Mouse (Mus musculus) thymus, adult 2 months (tissue): ENCODE results near the gene Smndc1. TPM values are rescaled to one million over a fixed set of nuclear protein-coding genes. Genes with fewer than 3 reads are reported as not detected.
"Not testable (repeated sequence)": the region's sequence is repeated elsewhere in the genome, so short reads cannot be mapped to it uniquely, and the experiment has no call there.

Experiments
- DNase-seq: peaks from one replicate; pipeline ENCODE4 v3.0.0; 2021
- H3K27ac ChIP-seq: fragments of 200-500 bp; 2 replicates; pipeline ENCODE4 v1.5.1; 2012; ENCODE audit warnings: low read length, control low read depth; ENCODE audit not compliant: control insufficient read depth, insufficient read depth
- H3K27me3 ChIP-seq: fragments of 200-500 bp; 2 replicates; pipeline ENCODE4 v1.6.1; 2012; ENCODE audit warnings: mild to moderate bottlenecking, low read length, moderate library complexity, mixed read lengths; ENCODE audit not compliant: control insufficient read depth, insufficient read depth
- H3K36me3 ChIP-seq: fragments of 200-500 bp; 2 replicates; pipeline ENCODE4 v1.6.1; 2012; ENCODE audit warnings: mild to moderate bottlenecking, low read length, moderate library complexity; ENCODE audit not compliant: control insufficient read depth, insufficient read depth
- H3K4me1 ChIP-seq: fragments of 200-500 bp; replicated peaks from 2 replicates; pipeline ENCODE4 v1.6.1; 2012; ENCODE audit warnings: low read length; ENCODE audit not compliant: control insufficient read depth, insufficient read depth
- H3K4me3 ChIP-seq: fragments of 200-500 bp; 2 replicates; pipeline ENCODE4 v1.5.1; 2012; ENCODE audit warnings: mild to moderate bottlenecking, low read length, control low read depth, moderate library complexity; ENCODE audit not compliant: control insufficient read depth, insufficient read depth
- CTCF ChIP-seq: fragments of 200-500 bp; IDR thresholded peaks from 2 replicates; pipeline ENCODE4 v1.5.1; 2012; ENCODE audit warnings: mild to moderate bottlenecking, control low read depth, low read length, moderate library complexity, borderline replicate concordance; ENCODE audit not compliant: control insufficient read depth, poor library complexity, insufficient read depth; ENCODE audit errors: extremely low read depth
- POLR2A ChIP-seq: fragments of 200-500 bp; IDR thresholded peaks from 2 replicates; pipeline ENCODE4 v1.6.1; 2012; ENCODE audit warnings: mild to moderate bottlenecking, low read length, control low read depth, moderate library complexity; ENCODE audit not compliant: control insufficient read depth, poor library complexity, insufficient read depth; ENCODE audit errors: extremely low read depth
- WGBS: fragments of 180-500 bp; shearing (Covaris S2); methylation state at CpG from one replicate; pipeline ENCODE4 v1.1.7; 2018; 5-methylcytosine and 5-hydroxymethylcytosine counted together
- polyA plus RNA-seq: library from polyadenylated mRNA; depleted of rRNA; stranded (reverse); fragments of >200 nt; gene quantifications from 2 replicates; pipeline ENCODE4 v1.2.3, GENCODE M21; 2012

Gene Smndc1
- polyA plus RNA-seq, 1 experiment, result 6.8 TPM

DNA sequence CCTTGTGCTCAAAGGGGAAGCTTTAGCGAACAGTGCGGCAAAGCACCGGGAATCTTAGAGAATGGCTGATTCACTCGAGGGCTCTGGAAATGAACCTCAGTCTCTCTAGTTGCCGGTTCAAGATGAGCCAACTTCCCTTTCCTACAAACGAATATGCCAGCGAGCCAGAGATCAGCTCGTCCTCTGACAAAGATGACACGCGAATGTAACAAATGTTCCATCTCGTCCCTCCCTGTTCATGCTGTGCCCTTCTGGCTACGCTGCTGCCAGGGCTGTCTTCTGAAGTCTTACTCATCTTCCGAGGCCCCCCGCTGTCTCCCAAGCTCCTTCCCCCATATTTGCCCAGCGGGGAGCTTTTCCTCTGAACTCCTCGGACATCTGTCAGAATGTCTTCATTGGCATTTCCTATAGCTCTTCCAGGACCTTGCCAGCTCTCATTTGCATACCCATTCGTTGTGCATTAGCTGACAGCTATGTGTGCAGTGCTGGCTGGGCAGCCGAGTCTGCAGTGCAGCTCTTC, 14.5 kb upstream of the Smndc1 start:
- WGBS, result 89% methylated on average over 18 of the region's 18 CpGs

DNA sequence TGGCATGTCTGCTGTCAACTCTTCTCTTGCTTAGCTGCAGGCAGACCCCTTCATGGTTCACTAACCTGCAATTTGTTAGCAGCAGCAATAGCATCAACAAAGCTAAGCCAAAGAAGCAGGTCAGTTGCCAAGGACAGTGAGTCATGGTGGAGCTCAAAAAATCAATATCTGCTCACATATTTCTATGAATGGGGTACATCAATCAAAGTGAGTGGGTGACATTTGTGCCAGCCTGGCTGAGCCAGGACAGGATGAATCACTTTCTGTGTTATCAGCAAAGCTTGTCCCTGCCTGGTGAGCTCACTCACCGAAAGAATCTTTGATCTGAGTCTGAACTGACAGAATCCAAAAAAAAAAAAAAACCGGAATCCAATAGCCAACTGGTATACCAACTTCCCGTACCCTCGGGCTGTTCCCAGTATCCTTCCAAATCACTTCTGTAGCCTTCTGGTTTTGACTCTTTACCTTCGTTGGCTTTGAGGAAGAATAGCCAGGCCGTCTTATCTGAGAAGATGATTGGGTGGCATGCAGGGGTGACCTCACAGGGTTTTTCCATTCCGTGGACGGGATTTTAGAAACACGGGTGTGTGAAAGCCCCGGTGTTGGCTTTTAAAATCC, 13.9 kb upstream of the Smndc1 start:
- Histone ChIP-seq H3K27me3 (no peaks in the 10 kb centered on the region), H3K36me3 (no peaks in the 10 kb centered on the region), H3K4me1 (no peaks in the 10 kb centered on the region), H3K27ac (no peak overlapping the region), H3K4me3 (no peak overlapping the region)
- WGBS, result 94% methylated on average over 10 of the region's 10 CpGs
- no peak for TF ChIP-seq CTCF
- no peak for TF ChIP-seq POLR2A
- DNase-seq, result no peak

More for the DNA sequence above, 14.5 kb upstream of the Smndc1 start:
- Histone ChIP-seq H3K36me3 (no peaks in the 10 kb centered on the region), H3K4me1 (no peaks in the 10 kb centered on the region), H3K27ac (no peak overlapping the region), H3K27me3 (no peaks in the 10 kb centered on the region), H3K4me3 (no peak overlapping the region)
- TF ChIP-seq POLR2A, result no peak
- TF ChIP-seq CTCF, result no peak
- DNase-seq, result no peak

DNA sequence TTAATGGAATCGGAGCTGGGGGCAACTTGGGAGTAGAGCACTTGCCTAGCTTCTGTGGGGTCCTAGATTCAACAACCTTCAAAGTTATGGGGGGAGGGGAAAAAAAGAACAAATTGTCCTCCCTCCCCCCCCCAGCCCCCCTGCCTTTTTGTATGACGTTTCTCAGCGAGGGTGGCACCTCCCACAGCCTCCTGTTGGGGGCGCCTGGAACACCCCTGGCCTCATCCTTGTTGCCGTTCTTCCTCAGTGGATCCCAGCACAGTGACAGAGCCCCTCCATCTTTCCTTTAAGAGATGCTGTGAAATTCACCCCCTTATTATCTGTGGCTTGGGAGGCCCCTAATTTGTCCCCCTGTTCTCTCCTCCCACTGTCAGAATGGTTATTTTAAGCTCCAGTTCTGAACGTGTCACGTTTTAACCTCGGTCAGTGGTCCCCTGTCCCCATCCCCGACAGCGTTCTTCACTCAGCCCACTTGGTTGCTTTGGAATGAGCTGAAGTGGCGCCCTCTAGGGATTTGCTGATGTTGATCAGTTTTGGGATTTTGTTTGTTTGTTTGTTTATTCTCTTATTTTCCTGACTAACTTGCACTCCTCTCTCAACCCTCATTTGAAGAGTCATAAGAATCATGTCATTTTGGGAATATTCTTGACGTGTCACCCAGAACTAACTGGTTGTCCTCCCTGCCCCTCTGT, 12.5 kb upstream of the Smndc1 start:
- 78% methylated on average over 12 of the region's 12 CpGs for WGBS
- no peaks in the 10 kb centered on the region for H3K36me3 ChIP-seq

DNA sequence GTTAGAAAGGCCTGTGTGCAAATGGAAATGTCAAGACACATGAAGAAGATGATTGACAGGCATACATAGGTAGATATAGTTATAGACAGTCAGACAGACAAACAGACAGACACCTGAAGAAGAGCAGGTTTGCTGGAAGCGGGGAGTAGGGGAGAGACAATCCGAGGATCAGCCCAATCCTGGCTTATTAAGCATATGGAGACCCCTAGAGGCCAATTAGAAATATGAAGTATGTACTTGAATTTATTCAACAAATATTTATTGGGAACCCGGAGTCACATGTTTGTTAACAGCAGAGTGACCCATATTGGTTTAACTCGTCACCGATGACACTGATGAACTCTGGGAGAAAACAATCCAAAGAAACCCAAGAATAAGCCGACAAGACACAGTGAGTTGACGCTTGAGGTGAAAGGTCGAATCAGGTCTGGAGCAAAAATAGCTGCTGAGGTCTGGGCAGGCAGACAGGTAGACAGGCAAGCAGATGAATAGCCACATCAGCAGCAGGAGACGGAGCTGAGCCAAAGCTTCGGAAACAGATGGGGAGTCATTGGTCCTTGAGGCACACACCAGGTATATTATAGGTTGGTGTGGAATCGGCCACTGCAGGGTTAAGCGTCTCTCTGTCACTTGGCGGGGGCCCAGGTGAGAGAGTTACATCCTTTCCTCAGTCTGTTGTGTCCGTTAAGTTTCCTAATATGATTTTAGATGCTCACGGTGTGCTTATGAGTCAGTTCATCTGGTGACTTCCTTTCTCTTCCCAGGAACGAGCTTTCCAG, 10.1 kb upstream of the Smndc1 start:
- Histone ChIP-seq H3K4me3 (no peak overlapping the region), H3K4me1 (no peaks in the 10 kb centered on the region), H3K36me3 (no peaks in the 10 kb centered on the region), H3K27ac (no peak overlapping the region), H3K27me3 (no peaks in the 10 kb centered on the region)
- DNase-seq, result no peak
- TF ChIP-seq CTCF, result no peak
- TF ChIP-seq POLR2A, result no peak
- WGBS, result 89% methylated on average over 16 of the region's 16 CpGs

More for the DNA sequence above, 12.5 kb upstream of the Smndc1 start:
- H3K4me1 ChIP-seq, result no peaks in the 10 kb centered on the region
- H3K27ac ChIP-seq, result no peak overlapping the region
- no peaks in the 10 kb centered on the region for H3K27me3 ChIP-seq
- H3K4me3 ChIP-seq, result no peak overlapping the region
- DNase-seq, result no peak
- TF ChIP-seq CTCF, result no peak
- no peak for TF ChIP-seq POLR2A

DNA sequence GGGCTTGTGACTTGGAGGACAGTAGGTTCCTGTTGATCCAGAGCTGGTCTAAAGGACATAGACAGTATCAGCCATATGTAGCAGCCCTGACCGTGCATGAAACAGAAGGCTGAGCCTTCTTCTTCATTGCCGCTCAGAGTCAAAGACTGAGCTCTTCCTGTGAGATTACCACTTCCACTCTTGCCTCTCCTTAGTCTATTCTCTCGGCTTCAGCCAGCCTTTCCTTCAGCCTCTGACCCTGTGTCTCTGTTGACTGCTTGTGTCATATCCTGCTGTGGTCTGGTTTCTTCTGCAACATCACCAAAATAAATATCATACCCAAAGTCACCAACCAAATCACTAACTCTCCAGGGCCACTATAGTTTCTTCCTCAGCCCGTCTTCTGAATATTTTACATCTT, 8.8 kb upstream of the Smndc1 start:
- TF ChIP-seq CTCF, result no peak
- TF ChIP-seq POLR2A, result no peak
- Histone ChIP-seq H3K4me1 (no peaks in the 10 kb centered on the region), H3K4me3 (no peak overlapping the region), H3K27ac (no peak overlapping the region), H3K27me3 (no peaks in the 10 kb centered on the region), H3K36me3 (no peaks in the 10 kb centered on the region)
- WGBS, result 32% methylated on average over 4 of the region's 4 CpGs
- DNase-seq, result no peak

DNA sequence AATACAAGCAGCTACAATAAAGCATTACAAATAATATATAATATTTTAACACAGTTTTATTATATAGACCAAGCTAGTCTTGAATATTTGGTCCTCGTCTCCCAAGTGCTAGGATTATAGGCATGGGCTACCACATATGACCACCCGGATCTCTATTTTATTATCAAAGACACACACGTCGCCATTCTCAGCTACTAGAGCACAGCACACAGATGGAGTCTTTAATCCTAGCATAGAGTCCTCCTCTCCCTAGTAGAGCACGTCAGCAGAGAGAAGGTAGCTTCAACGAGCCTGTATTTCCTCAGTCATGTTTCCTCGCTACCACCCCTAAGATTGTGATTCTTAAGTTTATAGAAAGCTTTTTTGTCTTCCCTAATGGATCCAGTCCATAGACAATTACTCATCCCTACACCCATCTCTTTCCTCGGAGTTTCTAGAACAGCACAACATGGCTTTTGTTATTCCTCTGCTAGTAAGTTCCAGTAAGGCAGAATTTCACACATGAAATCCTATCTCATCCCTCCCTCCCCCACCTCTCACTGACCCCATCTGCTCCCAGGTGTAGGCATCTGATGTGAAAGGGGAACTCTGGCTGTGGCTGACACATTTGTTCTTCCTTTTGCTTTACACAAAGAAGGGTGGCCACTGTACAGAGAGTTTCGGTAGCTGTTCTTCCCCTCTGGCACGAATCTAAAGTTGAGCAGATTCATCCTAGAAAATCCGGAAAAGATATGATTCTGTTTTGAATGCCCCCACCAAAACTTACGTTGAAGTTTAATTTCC, 7.3 kb upstream of the Smndc1 start:
- no peak overlapping the region for H3K27ac ChIP-seq
- 66% methylated on average over 12 of the region's 12 CpGs for WGBS
- no peaks in the 10 kb centered on the region for H3K4me1 ChIP-seq

DNA sequence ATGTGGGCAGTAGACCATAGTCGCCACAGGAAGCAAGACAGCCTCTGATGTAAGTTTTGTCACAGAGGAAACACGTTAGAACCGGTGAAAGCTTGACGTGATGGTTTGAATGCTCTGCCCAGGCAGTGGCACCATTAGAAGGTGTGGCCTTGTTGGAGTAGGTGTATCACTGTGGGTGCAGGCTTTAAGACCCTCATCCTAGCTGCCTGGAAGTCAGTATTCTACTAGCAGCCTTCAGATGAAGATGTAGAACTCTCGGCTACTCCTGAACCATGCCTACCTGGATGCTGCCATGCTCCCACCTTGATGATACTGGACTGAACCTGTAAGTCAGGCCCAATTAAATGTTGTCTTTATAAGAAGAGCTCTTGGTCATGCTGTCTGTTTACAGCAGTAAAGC, 5.4 kb upstream of the Smndc1 start:
- not testable (repeated sequence) for H3K27ac ChIP-seq, DNase-seq, H3K4me3 ChIP-seq, H3K27me3 ChIP-seq, H3K36me3 ChIP-seq, H3K4me1 ChIP-seq
- 41% methylated on average over 5 of the region's 5 CpGs for WGBS

More for the DNA sequence above, 7.3 kb upstream of the Smndc1 start:
- no peak for DNase-seq
- H3K27me3 ChIP-seq, result no peaks in the 10 kb centered on the region
- TF ChIP-seq CTCF, result no peak
- TF ChIP-seq POLR2A, result no peak
- H3K36me3 ChIP-seq, result no peaks in the 10 kb centered on the region
- no peak overlapping the region for H3K4me3 ChIP-seq

DNA sequence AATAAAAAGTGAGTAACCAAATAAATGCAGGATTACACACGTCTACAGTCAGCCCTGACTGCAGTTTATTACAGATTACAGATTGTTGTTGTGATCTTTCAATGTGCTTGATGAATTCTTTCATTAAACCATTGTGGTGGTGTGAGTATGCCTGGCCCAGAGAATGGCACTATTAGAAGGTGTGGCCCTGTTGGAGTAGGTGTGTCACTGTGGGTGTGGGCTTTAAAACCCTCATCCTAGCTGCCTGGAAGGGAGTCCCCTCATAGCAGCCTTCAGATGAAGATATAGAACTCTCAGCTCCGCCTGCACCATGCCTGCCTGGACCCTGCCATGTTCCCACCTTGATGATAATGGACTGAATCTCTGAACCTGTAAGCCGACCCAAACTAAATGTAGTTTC, 4.6 kb upstream of the Smndc1 start:
- H3K4me1 ChIP-seq, H3K36me3 ChIP-seq, DNase-seq, H3K4me3 ChIP-seq, H3K27me3 ChIP-seq, H3K27ac ChIP-seq: not testable (repeated sequence)
- 87% methylated on average over 3 of the region's 3 CpGs for WGBS
